Mouse (Mus musculus): ENCODE results near the gene Hecw1.
"Not testable (repeated sequence)": the region's sequence is repeated elsewhere in the genome, so short reads cannot be mapped to it uniquely, and the experiment has no call there.

Hecw1 gene

GRCm38 (mm10) chr13:14327252-14327651 is 195.8 kb downstream of the Hecw1 start:
- DNase-seq = no peak

GRCm38 (mm10) chr13:14306617-14307016 is 216.4 kb downstream of the Hecw1 start:
- no peak for DNase-seq

DNA sequence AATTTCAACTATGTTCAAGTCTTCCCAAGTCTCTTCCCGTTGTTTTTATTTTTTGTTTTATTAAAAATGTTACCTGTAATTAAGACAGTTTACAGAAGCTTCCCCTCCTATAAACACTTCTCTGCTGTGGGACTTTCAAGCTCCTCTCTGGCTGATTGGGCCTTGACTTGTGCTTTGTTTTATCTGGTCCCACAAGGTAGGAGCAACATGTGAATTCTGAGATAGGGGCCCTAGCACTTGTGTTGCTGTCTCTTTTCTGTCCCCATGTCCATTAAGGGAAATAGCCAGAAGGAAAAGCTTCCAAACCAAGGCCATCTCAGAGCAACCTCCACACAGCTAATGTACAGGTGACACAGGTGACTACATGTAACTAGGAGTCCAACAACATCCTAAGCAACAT is 218.9 kb downstream of the Hecw1 start:
- DNase-seq = no peak

DNA sequence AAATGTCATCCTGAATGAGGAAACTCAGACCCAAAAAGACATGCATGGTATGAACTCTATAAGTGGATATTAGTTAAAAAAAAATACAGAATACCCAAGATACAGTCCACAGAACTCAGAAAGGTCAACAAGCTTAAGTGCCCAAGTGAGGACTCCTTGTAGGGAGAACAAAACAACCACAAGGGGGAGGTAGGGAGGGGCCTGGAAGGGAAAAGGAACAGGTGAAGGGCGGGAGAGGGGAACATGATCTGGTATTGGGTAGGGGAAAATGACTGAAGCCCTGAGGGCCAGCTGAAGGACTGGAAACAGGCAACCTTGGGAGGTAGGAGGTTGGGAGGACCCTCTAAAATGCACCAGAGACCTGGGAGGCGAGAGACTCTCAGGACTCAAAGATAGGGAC is 220.1 kb downstream of the Hecw1 start:
- no peak for DNase-seq

- no peak for DNase-seq
Observed at GRCm38 (mm10) chr13:14290016-14290415, 233.0 kb downstream of the Hecw1 start.

DNA sequence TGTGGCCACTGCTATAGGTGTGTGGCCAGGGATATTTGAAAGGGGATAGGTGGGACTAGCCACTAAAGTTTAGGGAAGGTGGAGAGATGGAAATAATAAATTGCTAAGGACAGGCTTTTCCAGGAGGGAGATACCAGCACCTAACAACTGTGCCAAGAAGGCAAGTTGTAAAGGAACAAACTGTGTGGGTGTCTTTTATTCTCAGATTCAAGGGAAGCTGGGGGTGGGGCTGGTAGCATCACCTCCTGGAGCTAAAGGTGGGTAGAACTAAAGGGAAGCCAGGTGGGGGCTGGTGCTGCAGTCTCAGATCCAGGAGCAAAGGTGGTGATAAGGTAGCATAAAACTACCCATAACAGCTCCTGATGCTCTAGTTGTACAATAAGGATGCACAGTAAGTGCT is 251.6 kb downstream of the Hecw1 start:
- no peak for DNase-seq

- DNase-seq = not testable (repeated sequence)
Observed at GRCm38 (mm10) chr13:14260939-14261338, 262.1 kb downstream of the Hecw1 start.

- no peak for DNase-seq
Observed at GRCm38 (mm10) chr13:14245946-14246345, 277.1 kb downstream of the Hecw1 start.

GRCm38 (mm10) chr13:14179669-14180068 is 343.4 kb downstream of the Hecw1 start:
- DNase-seq = no peak

- no peak for DNase-seq
Observed at GRCm38 (mm10) chr13:14177989-14178388, 345.0 kb downstream of the Hecw1 start.

Data from thymus, adult 18-20 months (tissue).